Mouse (Mus musculus) midbrain, postnatal 0 days (tissue): ENCODE measurements around the gene Slc26a5. TPM values are rescaled to one million over a fixed set of nuclear protein-coding genes. Genes with fewer than 3 reads are reported as not detected.

ENCODE experiments used
- ATAC-seq: fragments of 200-750 bp; cut with Nextera tagmentation; 2 replicates; pipeline ENCODE4 v1.8.0; 2017; ENCODE audit warnings: moderate number of reproducible peaks, mild to moderate bottlenecking, moderate TSS enrichment, moderate library complexity; ENCODE audit not compliant: low FRiP score
- DNase-seq: peaks from one replicate; pipeline ENCODE4 v3.0.0-alpha.2; 2015; ENCODE audit warnings: low spot score
- H3K27ac ChIP-seq: fragments of 300-500 bp; sonication (generic); 2 replicates; pipeline ENCODE4 v1.5.1; 2014; ENCODE audit warnings: low read depth, mild to moderate bottlenecking, low read length, mixed read lengths
- H3K27me3 ChIP-seq: fragments of 300-500 bp; sonication (generic); 2 replicates; pipeline ENCODE4 v1.6.1; 2014; ENCODE audit warnings: low read length, control low read depth, mixed read lengths; ENCODE audit not compliant: insufficient read depth
- H3K36me3 ChIP-seq: fragments of 300-500 bp; sonication (generic); 2 replicates; pipeline ENCODE4 v1.6.1; 2014; ENCODE audit warnings: low read length, control low read depth, mixed read lengths; ENCODE audit not compliant: insufficient read depth
- H3K4me1 ChIP-seq: fragments of 300-500 bp; sonication (generic); 2 replicates; pipeline ENCODE4 v1.6.1; 2014; ENCODE audit warnings: mild to moderate bottlenecking, control low read depth, antibody characterized with exemption, low read length, mixed read lengths; ENCODE audit not compliant: insufficient read depth
- H3K4me2 ChIP-seq: fragments of 300-500 bp; sonication (generic); 2 replicates; pipeline ENCODE4 v1.6.1; 2014; ENCODE audit warnings: low read depth, mild to moderate bottlenecking, low read length, mixed read lengths; ENCODE audit not compliant: poor library complexity, severe bottlenecking
- H3K4me3 ChIP-seq: fragments of 300-500 bp; sonication (generic); 2 replicates; pipeline ENCODE4 v1.5.1; 2014; ENCODE audit warnings: low read depth, mild to moderate bottlenecking, low read length, moderate library complexity
- H3K9ac ChIP-seq: fragments of 300-500 bp; sonication (generic); replicated peaks from 2 replicates; pipeline ENCODE4 v1.6.1; 2014; ENCODE audit warnings: mild to moderate bottlenecking, low read length, moderate library complexity, mixed read lengths; ENCODE audit not compliant: poor library complexity, severe bottlenecking
- H3K9me3 ChIP-seq: fragments of 300-500 bp; sonication (generic); 2 replicates; pipeline ENCODE4 v1.6.1; 2016; ENCODE audit warnings: low read length, control low read depth
- CTCF ChIP-seq: IDR thresholded peaks from 2 replicates; pipeline ENCODE4 v1.5.1; 2016; ENCODE audit warnings: antibody characterized with exemption, mild to moderate bottlenecking
- WGBS: fragments of 180-500 bp; shearing (Covaris S2); extraction: QIAGEN DNeasy Blood & Tissue Kit; methylation state at CpG from one replicate; pipeline ENCODE4 v1.1.7; 2014; 5-methylcytosine and 5-hydroxymethylcytosine counted together
- polyA plus RNA-seq: library from polyadenylated mRNA; unstranded; fragments of >200 nt; fragmentation: Nextera tagmentation; extraction: Ambion mirVana; gene quantifications from 2 replicates; pipeline ENCODE4 v1.2.1, GENCODE M21; 2015
- total RNA-seq: library from RNA; depleted of rRNA; stranded (reverse); fragments of >200 nt; gene quantifications from 2 replicates; pipeline ENCODE4 v1.2.3, GENCODE M21; 2014

Slc26a5 gene
- total and polyA plus RNA-seq, 2 experiments from 2014 or later: 0.42 to 0.60 TPM

GRCm38 (mm10) chr5:21828855-21829254 is 36.5 kb downstream of the Slc26a5 start:
- no peaks in the 10 kb centered on the region for H3K27me3 ChIP-seq
- DNase-seq (no peak), ATAC-seq (no peak)
- H3K4me3 ChIP-seq: no peak overlapping the region
- 73% methylated on average over 4 of the region's 4 CpGs for WGBS
- no peak for TF ChIP-seq CTCF
- H3K4me1 ChIP-seq: no peaks in the 10 kb centered on the region
- no peaks in the 10 kb centered on the region for H3K9me3 ChIP-seq
- H3K4me2 ChIP-seq: no peak overlapping the region
- no peaks in the 10 kb centered on the region for H3K36me3 ChIP-seq
- H3K27ac ChIP-seq: no peak overlapping the region
- H3K9ac ChIP-seq: no peak overlapping the region

- no peaks in the 10 kb centered on the region for H3K4me1 ChIP-seq
- no peak for DNase-seq
- ATAC-seq: no peak
- no peaks in the 10 kb centered on the region for H3K36me3 ChIP-seq
- H3K4me2 ChIP-seq: no peak overlapping the region
- TF ChIP-seq CTCF: no peak
- H3K9me3 ChIP-seq: no peaks in the 10 kb centered on the region
- H3K9ac ChIP-seq: no peak overlapping the region
- H3K27me3 ChIP-seq: no peaks in the 10 kb centered on the region
- no peak overlapping the region for H3K27ac ChIP-seq
- 22% methylated on average over 6 of the region's 6 CpGs for WGBS
- no peak overlapping the region for H3K4me3 ChIP-seq
Observed at GRCm38 (mm10) chr5:21827643-21828042, 37.8 kb downstream of the Slc26a5 start.

GRCm38 (mm10) chr5:21826370-21826769 is 39.0 kb downstream of the Slc26a5 start:
- Histone ChIP-seq H3K27me3 (no peaks in the 10 kb centered on the region), H3K4me3 (no peak overlapping the region), H3K4me2 (no peak overlapping the region), H3K4me1 (no peaks in the 10 kb centered on the region), H3K27ac (no peak overlapping the region), H3K36me3 (no peaks in the 10 kb centered on the region), H3K9me3 (no peaks in the 10 kb centered on the region), H3K9ac (no peak overlapping the region)
- no peak for DNase-seq
- 21% methylated on average over 7 of the region's 7 CpGs for WGBS
- no peak for TF ChIP-seq CTCF
- ATAC-seq: no peak

GRCm38 (mm10) chr5:21813994-21814393 is 51.4 kb downstream of the Slc26a5 start:
- peak; percentile 75 for TF ChIP-seq CTCF
- WGBS: 45% methylated on average over 1 of the region's 1 CpGs

GRCm38 (mm10) chr5:21810924-21811323 is 54.5 kb downstream of the Slc26a5 start:
- TF ChIP-seq CTCF: no peak
- Histone ChIP-seq H3K4me3 (no peak overlapping the region), H3K9ac (no peak overlapping the region), H3K27me3 (no peaks in the 10 kb centered on the region), H3K27ac (no peak overlapping the region), H3K4me1 (no peaks in the 10 kb centered on the region), H3K36me3 (no peaks in the 10 kb centered on the region), H3K9me3 (no peaks in the 10 kb centered on the region), H3K4me2 (no peak overlapping the region)
- DNase-seq: no peak
- ATAC-seq: no peak
- 72% methylated on average over 10 of the region's 10 CpGs for WGBS

More at GRCm38 (mm10) chr5:21813994-21814393, 51.4 kb downstream of the Slc26a5 start:
- H3K9me3 ChIP-seq: no peaks in the 10 kb centered on the region
- H3K27me3 ChIP-seq: no peaks in the 10 kb centered on the region
- DNase-seq (peak; percentile 12), ATAC-seq (no peak)
- H3K9ac ChIP-seq: no peak overlapping the region
- H3K4me1 ChIP-seq: no peaks in the 10 kb centered on the region
- H3K4me2 ChIP-seq: no peak overlapping the region
- H3K4me3 ChIP-seq: no peak overlapping the region
- H3K27ac ChIP-seq: no peak overlapping the region
- H3K36me3 ChIP-seq: no peaks in the 10 kb centered on the region

GRCm38 (mm10) chr5:21804837-21805236 is 60.6 kb downstream of the Slc26a5 start:
- no peak for TF ChIP-seq CTCF

More at GRCm38 (mm10) chr5:21804837-21805236, 60.6 kb downstream of the Slc26a5 start:
- no peaks in the 10 kb centered on the region for H3K4me1 ChIP-seq
- DNase-seq (no peak), ATAC-seq (no peak)
- H3K27ac ChIP-seq: no peak overlapping the region
- no peak overlapping the region for H3K9ac ChIP-seq
- H3K27me3 ChIP-seq: no peaks in the 10 kb centered on the region
- H3K4me2 ChIP-seq: no peak overlapping the region
- H3K4me3 ChIP-seq: no peak overlapping the region
- WGBS: 82% methylated on average over 4 of the region's 4 CpGs
- peaks cover 22% of the 10 kb centered on the region for H3K36me3 ChIP-seq
- H3K9me3 ChIP-seq: no peaks in the 10 kb centered on the region
